Mouse (Mus musculus) lung, adult 2 months (tissue): ENCODE results near the gene Coil.

Experiments used
- CTCF ChIP-seq: fragments of 200-500 bp; IDR thresholded peaks from 2 replicates; pipeline ENCODE4 v1.5.1; 2011; ENCODE audit warnings: mild to moderate bottlenecking, low read length, control low read depth; ENCODE audit not compliant: insufficient read depth
- POLR2A ChIP-seq: fragments of 200-500 bp; IDR thresholded peaks from 2 replicates; pipeline ENCODE4 v1.6.1; 2011; ENCODE audit warnings: low read depth, mild to moderate bottlenecking, control low read depth, low read length, borderline replicate concordance; ENCODE audit errors: extremely low read depth

DNA sequence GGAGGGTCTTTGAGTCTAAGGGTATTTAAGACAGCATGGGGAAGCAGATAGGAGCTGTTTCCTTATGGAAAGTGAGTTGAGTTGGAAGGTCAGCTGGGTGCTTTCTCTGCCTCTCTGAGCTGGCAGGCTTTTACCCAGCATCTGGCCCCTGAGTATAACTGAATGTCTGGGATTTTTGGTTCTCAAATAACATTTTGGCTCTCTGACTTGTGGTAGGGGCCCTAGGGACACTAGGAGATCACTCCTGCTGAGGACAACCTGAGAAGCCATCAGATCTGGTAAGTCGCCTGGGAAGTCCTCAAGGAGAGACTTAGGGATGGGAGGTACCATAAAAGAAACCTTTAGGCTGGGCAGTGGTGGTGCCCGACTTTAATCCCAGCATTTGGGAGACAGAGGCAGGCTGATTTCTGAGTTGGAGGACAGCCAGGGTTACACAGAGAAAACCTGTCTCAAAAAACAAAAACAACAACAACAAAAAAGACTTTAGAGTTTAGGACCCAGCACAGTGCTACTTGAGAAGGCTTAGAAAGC lies at the start of gene Coil:
- TF ChIP-seq POLR2A: no peak
- no peak for TF ChIP-seq CTCF
